Mouse (Mus musculus): ENCODE data around the gene Raet1d.
"Not testable (repeated sequence)": the region's sequence is repeated elsewhere in the genome, so short reads cannot be mapped to it uniquely, and the experiment has no call there.

The Raet1d gene

DNA sequence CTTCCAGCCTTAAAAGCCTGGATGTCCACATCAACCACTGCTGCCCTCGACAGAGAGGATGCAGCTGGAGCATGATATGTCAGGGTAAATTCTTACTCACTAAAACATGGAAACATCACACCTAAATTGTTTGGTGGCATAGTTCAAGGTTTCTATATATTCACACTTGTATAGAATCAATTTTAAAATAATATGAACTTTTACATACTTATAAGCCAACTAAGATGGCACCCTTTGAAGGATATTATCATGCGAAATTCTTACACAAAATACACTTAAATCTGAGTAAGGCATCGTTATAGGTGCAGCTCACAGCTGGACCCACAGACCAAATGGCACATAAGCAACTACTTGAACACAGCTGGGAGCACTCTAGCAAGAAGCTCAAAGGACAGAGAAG, at the start of gene Raet1d:
TSS of gene Raet1d (plus strand) at position 301 of the 400 bp plus-strand sequence.
- CTCF ChIA-PET, result not testable (repeated sequence)

DNA sequence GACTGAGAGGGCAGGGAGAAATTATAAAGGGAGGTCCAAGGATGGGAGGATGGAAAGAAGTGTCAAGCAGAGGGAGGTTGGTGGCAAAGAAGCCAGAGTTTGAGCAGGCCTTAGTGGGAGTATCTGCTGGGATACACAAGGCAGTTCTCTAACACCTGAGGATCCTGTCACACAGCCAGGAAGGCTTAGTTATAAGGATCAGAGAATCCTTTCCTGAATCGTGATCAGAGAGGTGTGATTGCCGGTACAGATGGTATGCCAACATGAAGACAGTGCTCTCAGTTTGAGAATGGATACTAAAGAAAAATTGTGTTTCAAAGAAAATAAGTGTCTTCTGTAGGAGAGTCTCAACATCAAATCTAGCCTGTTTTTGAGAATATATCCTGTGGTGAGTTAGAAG, 37.5 kb upstream of the Raet1d start:
- CTCF ChIA-PET, result no interaction called here

DNA sequence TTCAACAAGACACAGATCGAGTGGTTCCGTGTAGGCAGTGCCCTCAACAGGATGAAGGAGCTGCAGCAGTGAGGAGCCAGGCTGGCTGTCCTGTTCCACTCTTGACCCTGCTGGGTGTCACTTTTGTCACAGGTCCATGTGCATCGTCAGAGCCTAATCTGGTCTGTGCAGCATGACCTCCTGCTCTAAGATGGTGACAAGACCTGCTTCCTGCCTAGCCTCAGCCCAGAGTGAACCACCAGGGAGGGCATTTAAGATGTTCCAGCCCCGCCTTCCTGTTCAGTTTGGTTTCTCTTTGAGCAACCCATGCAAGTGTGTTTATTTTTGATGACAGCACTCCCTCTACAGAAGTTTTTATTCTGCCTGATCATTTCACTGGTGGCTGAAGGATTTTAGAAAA, 14.6 kb upstream of the Raet1d start:
- CTCF ChIA-PET, result not testable (repeated sequence)

DNA sequence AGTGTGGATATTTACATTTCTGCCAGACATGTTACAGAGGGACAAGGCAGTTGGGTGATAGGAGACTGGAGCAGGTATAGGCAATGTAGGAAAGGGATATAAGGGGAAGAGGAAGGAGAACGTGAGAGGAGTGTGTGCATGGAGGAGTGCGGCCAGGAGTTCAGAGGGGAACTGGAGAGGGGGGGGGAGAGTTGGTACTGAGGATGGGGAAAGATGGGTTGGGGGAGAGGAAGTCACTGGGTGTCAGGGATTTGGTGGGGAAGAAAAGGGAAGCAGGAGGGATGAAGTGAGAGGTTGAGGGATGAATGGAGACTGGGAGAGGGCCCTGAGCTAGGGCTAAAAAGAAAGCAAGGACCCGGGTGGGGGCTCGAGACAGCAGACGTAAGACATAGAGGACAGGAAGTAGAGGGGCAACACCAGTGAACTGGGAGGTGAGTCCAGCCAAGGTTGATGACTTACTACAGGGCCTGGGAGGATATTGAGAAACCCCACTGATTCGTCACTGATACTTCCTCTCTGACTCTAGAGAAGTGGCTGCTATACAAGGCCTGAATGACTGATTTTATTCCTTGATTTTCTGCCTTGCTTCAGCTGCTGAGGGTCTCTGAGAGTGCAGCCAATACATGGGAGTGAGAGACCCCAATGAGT, 6.7 kb upstream of the Raet1d start:
- CTCF ChIA-PET, result not testable (repeated sequence)

DNA sequence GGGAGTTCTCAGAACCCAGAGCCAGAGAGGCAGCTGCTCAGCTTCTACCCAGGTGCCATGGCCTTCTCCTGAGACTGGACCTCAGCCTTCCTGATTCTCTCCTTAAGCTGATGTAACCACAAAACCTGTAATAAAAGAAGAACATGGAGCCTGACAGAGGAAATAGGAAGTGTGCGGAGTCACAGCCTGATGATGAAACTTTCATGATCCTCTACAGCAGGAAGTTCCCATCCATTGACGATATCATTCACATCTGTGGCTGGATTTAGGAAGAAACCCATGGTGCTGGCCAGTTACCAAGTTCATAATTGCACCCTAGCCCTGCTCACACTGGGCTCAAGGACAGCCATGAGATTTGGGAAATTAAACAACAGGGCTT, 6.2 kb upstream of the Raet1d start:
- CTCF ChIA-PET, result not testable (repeated sequence)

DNA sequence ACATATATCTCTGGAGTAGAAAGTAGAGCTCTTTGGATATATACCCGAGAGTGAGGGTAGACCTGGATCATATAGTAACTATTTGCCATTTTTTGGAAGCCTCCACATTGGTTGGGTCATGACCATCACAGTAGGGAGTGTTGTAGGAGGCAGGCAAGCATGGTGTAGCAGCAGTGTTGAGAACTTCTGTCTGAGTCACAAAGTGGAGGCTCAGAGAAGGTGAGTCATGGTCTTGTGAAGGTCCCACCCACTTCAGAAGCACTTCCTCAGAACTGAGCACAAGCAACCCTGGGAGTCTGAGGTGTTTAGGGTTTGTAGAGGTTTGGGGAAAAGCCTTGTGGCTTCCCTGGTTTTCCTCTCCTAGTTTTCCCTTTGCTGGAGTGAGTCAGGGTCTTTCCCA, 3.0 kb upstream of the Raet1d start:
- CTCF ChIA-PET, result not testable (repeated sequence)

DNA sequence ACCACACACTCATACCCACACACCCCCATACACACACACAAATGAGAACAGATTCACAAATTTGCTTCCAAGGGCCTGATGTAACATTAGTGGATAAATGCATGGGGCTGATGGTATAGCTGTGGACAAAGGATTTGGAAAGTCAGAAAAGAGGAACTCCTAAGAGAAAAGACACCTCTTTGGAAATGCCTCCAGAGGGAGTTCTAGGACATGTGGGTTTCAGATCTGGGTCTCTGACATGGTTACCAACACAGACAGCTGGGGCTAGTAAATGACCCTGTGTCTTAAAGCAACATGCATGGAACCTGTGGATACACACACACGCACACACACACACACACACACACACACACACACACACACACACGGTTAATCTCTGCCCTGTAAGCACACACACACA, 605 bp downstream of the Raet1d start:
- CTCF ChIA-PET, result interaction anchor here (0.6 kb wide), 1 partner anchor 60 kb away, joined by 3 read pairs; no protein-coding TSS in a partner anchor

DNA sequence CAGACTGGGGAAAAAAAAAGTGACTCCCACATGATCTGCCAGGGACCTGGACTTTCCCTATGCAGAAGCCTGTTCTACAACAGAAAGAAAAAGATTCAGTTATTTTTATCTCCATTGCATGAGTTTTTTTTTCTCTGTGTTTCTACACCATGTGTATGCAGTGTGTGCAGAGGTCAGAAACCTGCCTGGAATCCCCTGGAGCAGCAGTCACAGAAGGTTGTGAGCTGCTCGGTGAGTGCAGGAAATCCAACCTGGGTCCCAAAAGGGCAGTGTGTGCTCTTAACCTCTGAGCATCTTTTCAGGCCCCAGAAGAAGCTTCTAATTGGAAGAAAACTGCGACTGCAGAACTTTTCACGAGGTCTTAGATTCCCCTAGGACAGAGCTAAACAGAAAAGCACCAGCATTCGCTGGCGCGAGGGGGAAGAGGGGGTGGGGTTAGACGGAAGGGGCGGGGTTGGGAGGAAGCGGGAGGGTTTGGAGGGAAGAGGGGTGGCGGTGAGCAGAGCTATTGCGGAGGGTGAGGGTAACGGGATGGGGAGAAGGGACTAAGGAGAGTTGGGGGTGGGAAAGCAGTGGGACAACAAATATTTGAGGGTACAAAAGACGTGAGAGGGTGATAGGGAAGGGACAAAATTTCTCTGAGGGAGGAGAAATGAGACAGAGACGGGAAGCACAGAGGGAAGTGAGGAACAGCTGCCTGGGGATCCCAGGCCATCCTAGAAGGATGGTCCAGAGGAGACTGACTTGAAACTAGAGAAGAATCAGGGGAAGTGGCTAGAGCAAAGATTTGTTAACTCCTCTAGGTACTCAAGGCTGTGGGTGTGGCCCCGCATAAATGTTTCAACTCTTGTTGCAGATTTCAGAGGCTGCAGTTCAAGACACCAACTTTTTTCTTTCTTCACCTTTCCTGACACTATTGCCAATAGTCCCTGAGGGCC, 1.3 kb downstream of the Raet1d start:
- CTCF ChIA-PET, result not testable (repeated sequence)

DNA sequence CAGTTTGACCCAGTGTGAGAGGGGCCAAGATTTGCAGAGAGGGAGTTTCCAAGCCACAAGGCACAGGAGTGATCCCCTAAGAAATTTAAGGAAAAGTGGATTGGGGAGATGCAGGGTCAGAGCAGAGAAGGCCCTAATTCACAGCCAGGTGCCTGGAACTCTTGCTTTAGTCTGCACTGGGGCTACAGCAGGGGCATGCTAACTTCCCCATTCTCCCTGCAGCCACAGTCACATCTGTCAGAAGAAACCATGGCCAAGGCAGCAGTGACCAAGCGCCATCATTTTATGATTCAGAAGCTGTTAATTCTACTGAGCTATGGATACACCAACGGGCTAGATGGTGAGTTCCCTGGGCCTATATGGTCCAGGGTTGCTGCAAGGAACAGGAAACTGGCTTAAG, 2.1 kb downstream of the Raet1d start:
- CTCF ChIA-PET, result not testable (repeated sequence)

DNA sequence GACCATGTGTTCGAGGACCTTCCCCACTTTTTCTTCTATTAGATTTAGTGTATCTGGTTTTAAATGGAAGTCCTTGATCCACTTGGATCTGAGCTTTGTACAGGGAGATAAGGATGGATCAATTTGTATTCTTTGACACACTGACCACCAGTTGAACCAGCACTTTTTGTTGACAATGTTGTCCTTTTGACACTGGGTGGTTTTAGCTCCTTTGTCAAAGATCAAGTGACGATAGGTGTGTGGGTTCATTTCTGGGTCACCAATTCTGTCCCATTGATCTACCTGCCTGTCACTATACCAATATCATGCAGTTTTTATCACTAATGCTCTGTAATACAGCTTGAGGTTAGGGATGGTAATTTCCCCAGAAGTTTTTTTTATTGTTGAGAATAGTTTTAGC, 4.6 kb downstream of the Raet1d start:
- CTCF ChIA-PET, result not testable (repeated sequence)

DNA sequence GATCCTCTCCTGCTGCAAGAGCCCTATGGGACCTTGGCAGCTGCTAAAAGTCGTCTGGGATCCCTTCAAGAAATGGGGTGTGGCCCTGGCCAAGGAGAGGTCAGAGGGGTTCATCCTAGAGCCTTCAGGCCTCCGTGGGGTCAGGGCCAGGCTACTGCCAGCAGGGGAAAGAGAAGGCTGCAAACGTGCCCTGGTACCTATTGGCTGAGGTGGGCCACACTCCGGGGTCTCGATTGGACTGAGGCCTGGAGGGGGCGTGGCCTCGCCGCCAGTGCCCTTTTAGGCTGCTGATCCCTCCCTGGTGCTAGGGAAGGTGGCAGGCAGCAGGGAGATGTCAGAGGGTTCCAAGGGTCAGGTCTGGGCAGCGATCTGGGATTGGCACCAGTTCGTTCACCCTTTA, 20.9 kb downstream of the Raet1d start:
- CTCF ChIA-PET, result not testable (repeated sequence)

DNA sequence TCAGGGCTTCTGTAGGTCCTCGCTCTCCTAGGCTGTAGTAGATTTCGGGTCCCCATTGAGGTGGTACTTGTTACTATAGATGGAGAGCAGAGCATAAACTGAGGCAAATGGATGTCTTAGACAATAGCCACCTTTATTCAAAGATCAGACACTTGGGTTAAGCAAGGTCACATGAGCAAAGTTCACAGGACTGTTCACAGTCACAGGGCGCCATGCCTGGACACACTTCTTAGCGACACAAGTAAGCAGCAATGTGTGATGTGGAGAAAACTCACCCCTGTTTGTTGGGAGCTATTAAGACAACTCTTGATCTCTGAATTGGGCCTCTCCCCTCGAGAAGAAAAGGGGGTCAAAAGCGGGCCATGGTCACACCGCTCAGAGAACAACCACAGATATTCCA, 29.8 kb downstream of the Raet1d start:
- CTCF ChIA-PET, result not testable (repeated sequence)

DNA sequence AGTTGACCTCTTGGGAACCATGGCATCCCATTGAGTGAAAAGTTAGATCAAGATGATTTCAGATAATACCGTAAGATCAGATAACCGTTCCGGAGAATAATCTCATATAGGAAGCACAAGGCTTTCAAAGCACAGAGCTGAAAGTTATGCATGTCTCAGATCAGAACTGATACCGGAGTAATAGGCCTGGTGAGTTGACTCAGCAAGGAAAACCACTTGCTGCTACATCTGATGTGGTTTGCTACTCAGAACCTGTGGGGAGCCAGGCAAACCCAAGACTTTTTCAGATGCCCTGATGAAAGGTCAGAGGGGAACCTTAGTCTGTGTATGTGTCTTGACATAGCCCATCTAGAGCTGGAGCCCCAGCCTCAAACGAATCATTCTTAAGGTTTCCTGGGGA, 31.3 kb downstream of the Raet1d start:
- CTCF ChIA-PET, result not testable (repeated sequence)

DNA sequence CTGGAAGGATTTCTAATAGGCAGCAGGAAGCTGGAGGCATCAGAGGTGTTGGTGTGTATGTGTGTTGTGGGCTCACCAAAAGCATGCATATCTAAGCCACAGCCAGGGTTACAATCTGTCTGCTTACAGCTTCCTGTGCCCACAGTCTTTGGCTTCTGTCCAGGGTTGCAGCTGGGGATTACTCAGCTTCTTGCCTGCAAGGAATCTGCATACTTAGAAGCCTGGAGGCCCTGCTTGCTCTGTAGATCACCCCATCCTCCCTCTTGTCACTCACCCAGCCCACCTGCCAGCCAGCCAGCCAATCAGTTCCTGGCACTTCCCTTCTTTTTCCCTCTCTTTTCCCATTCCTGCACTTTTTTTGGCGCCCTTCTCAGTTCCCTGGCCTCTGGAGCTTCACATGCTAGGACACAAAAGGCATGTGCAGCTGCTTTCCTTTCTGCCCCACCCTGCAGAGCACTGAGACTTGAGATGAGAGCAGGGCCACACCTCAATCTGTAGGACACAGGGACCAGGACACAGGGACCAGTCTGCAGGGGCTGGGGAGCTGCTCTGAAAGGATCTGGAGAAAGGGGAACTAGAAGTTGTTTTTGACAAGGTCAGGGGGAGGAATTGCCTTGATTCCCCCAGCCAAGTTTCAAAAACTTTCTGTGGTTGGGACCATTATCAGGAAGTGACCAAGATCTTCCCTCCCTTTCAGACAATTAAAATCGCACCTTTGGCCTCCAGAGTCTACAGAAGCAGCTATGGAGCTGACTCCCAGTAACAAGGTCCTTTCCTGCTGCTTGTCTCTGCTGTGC, 32.9 kb downstream of the Raet1d start:
- CTCF ChIA-PET, result not testable (repeated sequence)

DNA sequence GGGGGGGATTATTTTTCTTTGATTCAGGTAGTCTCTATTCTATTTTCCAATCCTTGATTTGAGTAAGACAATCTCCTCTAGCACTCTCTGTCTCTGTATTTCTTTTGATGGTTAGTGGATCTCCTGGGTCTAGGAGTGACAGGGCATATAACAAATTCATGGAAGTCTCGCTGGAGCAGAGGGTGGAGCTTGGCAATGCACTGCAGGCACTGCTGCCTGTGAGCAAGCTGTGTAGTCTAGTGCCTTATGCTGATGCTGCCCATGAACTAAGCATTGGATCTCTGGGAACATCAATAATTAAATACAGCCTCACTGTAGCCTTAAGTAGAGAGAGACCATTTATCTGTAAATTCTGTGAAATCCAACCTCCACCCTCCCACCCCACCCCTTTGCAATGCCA, 36.3 kb downstream of the Raet1d start:
- CTCF ChIA-PET, result not testable (repeated sequence)

DNA sequence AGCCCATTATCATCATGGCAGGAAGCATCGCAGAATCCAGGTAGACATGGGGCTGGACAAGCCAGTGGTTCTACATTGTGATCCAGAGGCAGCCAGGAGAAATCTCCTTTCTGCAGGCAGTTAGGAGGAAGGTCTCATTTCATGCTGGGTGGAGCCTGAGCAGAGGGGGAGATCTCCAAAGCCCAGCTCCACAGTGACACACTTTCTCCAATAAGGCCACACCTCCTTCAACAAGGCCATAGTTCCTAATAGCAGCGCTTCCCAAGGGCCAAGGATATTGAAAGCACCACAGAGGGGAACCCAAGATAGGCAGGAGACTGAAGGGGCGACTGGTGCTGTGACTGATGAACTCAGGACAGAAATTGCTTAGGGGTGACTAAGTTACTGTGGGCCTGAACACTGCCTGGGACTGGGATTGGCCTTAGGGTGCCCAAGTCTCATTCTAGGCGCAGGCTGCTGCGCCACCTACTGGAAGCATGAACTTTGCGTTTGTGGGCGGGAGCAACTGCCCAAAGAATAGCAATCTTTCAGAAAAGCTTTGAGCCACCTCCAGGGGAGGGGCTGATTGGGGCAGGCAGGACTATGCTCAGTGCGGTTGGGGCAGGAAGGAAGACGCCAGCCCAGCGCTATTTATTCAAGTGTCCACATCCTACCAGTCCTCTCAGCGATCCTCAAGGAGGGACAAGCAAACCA, 42.0 kb downstream of the Raet1d start:
- CTCF ChIA-PET, result not testable (repeated sequence)

DNA sequence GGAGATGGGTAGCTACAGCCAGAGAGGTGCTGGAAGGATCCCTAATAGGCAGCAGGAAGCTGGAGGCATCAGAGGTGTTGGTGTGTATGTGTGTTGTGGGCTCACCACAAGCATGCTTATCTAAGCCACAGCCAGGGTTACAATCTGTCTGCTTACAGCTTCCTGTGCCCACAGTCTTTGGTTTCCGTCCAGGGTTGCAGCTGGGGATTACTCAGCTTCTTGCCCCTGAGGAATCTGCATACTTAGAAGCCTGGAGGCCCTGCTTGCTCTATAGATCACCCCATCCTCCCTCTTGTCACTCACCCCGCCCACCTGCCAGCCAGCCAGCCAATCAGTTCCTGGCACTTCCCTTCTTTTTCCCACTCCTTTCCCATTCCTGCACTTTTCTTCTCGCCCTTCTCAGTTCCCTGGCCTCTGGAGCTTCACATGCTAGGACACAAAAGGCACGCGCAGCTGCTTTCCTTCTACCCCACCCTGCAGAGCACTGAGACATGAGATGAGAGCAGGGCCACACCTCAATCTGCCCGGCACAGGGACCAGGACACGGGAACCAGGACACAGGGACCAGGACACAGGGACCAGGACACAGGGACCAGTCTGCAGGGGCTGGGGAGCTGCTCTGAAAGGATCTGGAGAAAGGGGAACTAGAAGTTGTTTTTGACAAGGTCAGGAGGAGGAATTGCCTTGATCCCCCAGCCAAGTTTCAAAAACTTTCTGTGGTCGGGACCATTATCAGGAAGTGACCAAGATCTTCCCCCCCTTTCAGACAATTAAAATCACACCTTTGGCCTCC, 53.5 kb downstream of the Raet1d start:
- CTCF ChIA-PET, result not testable (repeated sequence)

Data from spleen, embryonic (tissue).